Mouse (Mus musculus): Measurements from ENCODE around the gene Clcnkb.

The Clcnkb gene

DNA sequence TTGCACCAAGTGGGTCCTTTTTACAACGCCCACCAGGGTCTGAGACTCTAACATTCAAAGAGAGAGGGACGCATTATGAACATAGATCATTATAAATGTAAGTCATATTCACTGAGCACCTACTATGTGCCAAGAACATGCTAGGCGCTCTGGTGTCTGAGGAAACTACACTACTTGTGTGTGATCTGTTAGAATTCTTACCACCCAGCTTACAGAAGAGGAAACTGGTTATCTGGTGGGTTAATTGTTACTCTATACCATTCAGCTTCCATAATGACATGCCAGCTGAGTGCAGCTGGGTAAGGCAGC lies 10.5 kb downstream of the Clcnkb start:
- DNase-seq (ENCODE audit: low spot score in 2 of 2), result no peak

DNA sequence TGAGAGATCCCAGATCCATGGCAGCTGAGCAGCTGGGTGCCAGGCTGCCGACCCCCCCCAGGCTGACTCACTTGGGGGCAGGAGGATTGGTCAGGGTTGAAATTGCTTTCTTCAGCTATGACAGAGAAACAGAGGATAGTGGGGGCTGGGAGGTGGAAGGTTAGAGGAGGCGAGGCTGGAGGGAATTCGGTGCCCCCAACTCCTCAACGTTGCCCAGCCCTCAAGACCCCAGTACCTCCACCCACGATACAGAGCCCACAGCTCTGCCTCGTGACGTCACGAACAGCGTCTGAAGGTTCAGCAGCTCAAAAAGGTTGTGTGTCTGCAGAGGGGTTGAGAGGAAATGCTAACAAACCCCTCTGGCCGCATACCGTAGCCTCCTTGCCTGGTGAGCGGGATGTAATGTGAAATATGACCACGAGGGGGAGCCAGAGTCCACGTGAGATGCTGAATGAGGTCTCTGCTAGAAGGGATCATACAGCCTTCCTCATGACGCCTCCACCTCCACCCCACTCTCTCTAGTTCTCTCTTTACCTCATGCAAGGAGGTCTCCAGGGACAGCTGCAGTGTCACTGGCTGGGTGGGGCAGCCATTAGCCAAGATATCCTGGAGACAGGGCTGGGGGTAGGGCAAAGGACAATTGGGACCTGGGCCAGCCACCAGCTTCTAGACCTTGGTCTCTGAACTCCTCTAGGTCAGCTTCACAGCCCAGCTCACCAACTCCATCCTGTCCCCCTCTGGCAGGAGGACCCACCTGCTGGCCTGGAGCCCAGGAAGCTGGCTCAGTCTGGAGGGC lies 11.1 kb downstream of the Clcnkb start:
- DNase-seq (ENCODE audit: low spot score in 2 of 2), result peak; percentile 91 to 93

DNA sequence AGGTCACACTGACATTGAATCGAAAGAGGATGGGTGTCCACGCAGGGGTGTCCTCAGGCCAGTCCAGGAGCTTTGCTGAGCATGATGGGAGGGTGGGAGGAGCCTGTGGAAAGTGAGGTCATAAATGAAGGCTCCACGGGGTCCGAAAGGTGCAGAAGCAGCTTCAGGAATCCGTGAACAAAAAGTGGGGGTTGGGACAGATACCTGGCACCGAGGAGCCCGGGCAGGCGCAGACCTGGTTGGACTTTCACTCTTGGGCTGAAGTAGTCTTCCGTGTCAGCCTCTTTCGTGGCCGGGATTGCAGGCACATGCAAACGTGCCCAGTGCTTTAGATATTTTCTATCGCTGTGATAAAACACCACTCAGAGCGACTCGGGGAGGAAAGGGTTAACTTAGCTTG lies 15.6 kb downstream of the Clcnkb start:
- no peak for DNase-seq (ENCODE audit: low spot score in 2 of 2)

DNA sequence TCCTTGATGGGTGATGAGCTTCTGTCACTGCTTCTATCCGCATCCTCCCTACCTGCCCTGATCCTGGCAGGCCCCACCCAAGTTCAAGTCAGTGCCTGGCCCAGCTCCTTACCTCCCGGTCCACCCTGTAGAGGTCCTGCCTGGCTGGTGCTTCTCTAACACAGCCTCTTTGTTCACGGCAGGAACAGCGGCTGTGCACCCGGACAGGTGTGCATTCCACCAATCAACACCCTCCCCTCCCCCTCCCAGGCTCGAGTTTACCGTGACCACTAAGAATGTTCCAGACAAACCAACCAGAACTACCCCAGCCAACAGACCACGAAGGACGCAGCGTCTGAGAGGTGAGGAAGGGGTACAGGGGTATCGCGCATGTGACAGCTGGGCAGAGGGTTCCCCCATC lies 17.3 kb downstream of the Clcnkb start, which contains the start of gene Clcnka:
Gene Clcnka, minus strand, starts transcription at position 180 of the 400 bp plus-strand sequence.
- no peak for DNase-seq (ENCODE audit: low spot score in 2 of 2)

- DNase-seq (ENCODE audit: low spot score in 2 of 2), result no peak
Measured at GRCm38 (mm10) chr4:141397861-141398260, 18.0 kb downstream of the Clcnkb start.

GRCm38 (mm10) chr4:141394751-141395150 lies 21.1 kb downstream of the Clcnkb start:
- no peak for DNase-seq (ENCODE audit: low spot score in 2 of 2)

DNA sequence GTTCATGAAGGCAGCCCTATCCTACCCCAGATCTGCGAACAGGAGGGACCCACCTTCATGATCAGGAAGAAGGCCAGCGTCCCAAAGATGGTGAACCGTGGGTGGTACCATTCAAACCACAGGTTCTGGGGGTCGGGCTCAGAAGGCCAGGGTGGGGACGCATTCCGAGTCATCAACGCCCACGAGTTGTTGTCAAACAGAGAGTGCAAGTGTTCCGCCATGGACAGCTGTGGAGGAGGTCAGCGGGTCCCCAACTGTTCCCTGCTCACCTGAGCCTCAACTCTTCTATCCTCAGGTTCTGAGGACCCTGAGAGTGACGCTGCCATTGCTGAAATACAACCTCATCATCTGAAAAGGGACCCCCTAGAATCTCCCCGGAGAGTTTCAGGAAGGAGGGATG lies 24.5 kb downstream of the Clcnkb start:
- DNase-seq (ENCODE audit: low spot score in 2 of 2), result no peak

- no peak for DNase-seq (ENCODE audit: low spot score in 2 of 2)
Measured at GRCm38 (mm10) chr4:141389366-141390150, 26.3 kb downstream of the Clcnkb start.

DNA sequence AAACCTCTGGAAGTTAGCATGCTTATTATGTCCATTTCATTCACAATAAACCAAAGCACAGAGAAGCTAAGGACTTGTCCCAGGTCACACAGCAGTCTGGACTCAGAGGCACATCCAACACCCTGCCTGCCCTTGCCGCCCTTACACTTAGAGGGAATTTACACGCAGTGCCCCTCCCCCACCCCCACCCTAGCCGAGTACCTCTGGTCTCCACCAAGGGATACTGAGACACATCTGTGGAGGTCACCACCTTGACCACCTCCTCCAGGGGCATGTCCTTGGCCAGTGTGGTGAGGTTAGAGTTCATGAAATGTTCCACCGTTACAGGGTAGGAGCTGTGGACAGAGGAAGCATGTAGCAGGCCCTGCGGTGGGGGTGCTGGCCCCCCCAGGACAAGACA lies 27.9 kb downstream of the Clcnkb start:
- DNase-seq (ENCODE audit: low spot score in 2 of 2), result no peak

DNA sequence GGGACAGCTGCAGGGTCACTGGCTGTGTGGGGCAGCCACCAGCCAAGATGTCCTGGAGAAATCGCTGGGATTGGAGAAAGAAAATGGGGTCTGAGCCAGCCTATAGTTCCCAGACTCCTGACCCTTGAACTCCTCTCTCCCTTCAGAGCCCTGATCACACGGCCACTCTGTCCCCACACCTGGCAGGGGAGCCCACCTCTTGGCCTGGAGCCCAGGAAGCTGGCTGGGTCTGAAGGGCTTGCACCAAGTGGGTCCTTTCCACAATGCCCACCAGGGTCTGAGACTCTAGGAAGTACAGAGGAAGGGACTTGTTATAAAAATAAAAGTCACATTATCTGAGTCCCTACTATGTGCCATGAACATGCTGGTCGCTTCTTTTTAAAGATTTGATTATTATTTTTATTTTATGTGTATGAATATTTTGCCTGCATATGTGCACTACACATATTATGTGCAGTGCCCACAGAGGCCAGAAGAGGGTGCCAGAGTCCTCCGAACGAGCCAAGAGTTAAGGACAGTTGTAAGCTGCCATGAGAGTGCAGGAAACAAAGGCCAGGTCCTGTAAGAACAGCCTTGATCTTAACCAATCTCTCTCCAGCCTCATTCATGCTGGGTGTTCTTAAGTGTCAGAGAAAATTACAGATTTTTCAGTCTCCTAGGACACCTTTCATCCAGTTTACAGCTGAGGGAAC lies 28.6 kb downstream of the Clcnkb start:
- DNase-seq (ENCODE audit: low spot score in 2 of 2), result peak; percentile 66 to 81

- DNase-seq (ENCODE audit: low spot score in 2 of 2), result no peak
Measured at GRCm38 (mm10) chr4:141386150-141386549, 29.7 kb downstream of the Clcnkb start.

GRCm38 (mm10) chr4:141385275-141385674 lies 30.5 kb downstream of the Clcnkb start:
- DNase-seq (ENCODE audit: low spot score in 2 of 2), result no peak

- DNase-seq (ENCODE audit: low spot score in 2 of 2), result no peak
Measured at GRCm38 (mm10) chr4:141382406-141382805, 33.4 kb downstream of the Clcnkb start.

- DNase-seq (ENCODE audit: low spot score in 2 of 2), result no peak
Measured at GRCm38 (mm10) chr4:141379674-141380073, 36.1 kb downstream of the Clcnkb start.

DNA sequence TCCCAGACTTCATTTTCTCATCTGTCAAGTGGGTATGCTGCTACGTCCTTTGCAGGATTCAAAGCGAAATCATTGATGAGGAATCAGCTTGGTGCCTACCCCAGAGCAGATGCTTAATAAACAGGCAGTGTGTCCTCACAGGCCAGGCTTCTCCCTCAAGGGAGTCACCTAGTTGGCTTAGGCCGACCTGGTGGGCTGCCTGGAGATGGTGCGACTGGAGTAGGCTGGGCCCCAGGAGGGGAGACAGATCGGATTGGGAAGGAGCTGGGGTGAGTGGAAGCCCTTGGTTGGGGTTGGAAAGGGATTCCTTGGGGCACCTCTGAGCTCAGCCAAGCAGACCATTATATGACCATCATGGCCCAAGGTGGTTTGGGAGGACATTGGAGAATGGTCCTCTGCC lies 43.4 kb downstream of the Clcnkb start:
- DNase-seq (ENCODE audit: low spot score in 2 of 2), result no peak

GRCm38 (mm10) chr4:141367997-141368791 lies 47.6 kb downstream of the Clcnkb start, which contains the start of gene Fam131c:
TSS of gene Fam131c (plus strand) at chr4:141368220.
- DNase-seq (ENCODE audit: low spot score in 2 of 2), result peak in 1 of 2 experiments; percentile 38

DNA sequence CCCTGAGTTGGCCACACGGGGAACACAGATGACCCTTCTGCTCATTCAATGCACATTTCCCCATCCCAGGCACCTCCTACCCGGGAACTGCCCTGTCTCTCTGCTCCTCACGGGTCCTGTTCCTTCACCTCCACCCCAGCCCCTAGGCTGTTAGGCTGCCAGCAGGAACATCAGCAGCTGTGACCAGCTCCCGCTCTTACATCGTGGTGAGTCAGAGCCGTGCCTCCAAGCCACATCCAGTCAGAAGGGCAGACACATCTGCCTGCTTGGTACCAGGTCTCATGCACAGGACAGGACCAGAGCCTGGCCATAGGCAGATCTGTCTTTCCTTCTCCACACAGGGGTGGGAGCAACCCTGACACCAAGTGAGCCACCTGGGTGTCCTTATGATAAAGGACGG lies 49.9 kb downstream of the Clcnkb start:
- no peak for DNase-seq (ENCODE audit: low spot score in 2 of 2)

DNA sequence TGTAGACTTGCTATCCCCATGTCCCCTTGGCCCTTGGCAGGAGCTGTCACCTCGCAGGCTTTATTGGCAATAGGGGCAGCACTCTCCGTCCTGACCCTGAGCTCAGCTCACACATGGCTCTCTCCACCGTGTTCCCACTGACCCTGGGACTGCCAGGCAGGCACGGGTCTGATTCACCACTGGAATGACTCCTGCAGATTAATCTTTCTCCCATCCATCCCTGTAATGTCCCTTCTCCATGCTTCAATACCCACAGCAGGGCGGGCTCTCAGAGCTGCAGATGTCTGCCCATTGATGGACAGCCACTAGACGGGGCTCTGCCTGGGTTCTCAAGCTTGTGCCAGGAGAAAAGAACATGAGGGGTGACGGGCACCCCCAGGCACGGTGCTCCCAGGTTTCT lies 50.7 kb downstream of the Clcnkb start:
- no peak for DNase-seq (ENCODE audit: low spot score in 2 of 2)

DNA sequence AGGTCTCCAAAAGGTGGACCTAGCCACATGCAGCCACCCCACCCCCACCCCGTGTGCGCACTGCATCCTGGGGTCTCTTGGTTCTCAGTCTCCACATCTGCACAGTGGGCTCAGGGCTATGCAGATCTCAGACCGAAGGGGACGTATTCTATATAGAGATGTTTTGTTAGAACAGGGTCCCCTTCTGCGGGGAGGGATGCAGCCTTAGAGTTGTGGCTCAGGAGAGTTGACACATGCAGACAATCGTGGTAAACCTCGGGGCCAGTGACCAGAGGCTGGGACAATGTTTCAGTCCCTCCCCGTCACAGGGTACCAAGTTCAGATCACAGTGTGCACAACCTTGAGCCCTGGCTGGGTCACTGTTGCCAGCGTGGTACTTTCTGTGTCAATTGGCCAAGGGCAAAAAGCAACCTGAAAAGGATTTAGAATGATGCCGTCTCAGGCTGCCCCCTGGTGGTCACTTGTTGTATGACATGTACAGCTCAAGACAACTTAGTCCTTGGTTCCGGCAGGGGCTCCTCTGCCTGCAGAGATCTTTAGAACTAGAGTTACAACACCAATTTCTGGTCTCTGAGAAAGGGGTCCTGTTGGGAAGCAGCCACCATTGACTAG lies 52.8 kb downstream of the Clcnkb start:
- peak; percentile 78 to 88 for DNase-seq (ENCODE audit: low spot score in 2 of 2)

DNA sequence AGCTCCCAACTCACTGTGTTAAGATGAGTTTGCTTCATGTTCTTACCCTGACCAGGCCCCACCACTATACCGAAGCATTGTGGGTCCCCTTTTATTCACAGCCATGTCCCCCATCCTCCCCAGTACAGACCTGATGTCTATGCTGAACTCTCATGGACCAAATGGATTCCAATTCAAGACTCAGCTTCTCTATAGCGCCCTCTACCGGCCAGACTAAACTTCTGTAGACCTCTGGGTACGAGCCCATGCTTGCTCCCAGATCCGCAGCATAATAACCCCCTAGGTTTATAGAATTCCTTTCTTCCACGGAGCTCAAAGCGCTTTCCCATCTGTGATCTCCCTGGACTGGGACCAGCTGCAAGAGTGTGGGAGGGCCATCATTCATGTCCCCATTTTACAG lies 55.0 kb downstream of the Clcnkb start:
- no peak for DNase-seq (ENCODE audit: low spot score in 2 of 2)

DNA sequence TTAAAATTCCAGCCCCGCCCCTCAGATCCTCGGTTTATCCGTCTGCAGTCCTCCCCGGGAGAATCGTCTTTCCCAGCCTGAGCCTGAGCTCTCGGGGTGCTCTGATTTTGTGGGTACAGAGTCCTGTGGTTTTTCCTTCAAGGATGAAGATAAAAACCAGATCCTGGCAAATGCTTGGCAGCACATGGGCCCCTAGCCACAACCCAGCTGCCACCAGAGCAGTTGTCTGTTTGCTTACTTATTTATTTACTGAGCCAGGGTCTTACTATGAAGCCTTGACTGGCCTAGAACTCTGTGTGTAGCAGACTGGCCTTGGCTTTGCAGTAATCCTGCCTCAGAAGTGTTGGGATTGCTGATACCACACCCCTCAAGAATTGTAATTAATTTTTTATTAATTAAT lies 56.6 kb downstream of the Clcnkb start:
- DNase-seq (ENCODE audit: low spot score in 2 of 2), result no peak

Data from right cerebral cortex, postnatal 10 days (tissue).